Mouse (Mus musculus) MEL (cell line): ENCODE results near the gene Rccd1. TPM values are rescaled to one million over a fixed set of nuclear protein-coding genes. Genes with fewer than 3 reads are reported as not detected.

Experiments
- DNase-seq: peaks from one replicate; pipeline ENCODE4 v3.0.0; 2011; ENCODE audit warnings: low read depth, low spot score
- H3K27ac ChIP-seq: 2 replicates; pipeline ENCODE4 v1.5.1; 2012; ENCODE audit warnings: low read depth, mild to moderate bottlenecking, control low read depth, low read length, moderate library complexity; ENCODE audit not compliant: control insufficient read depth
- H3K27me3 ChIP-seq, 2 experiments: fragments of 150-350 bp in 1 of 2; sonication (generic) in 1 of 2; 2 replicates each; pipeline ENCODE4 v1.6.1; 2012; ENCODE audit warnings: low read length in 2 of 2, mild to moderate bottlenecking in 2 of 2, improper control_type of control experiment in 1 of 2, moderate library complexity in 1 of 2; ENCODE audit not compliant: insufficient read depth in 2 of 2, control insufficient read depth in 1 of 2
- H3K36me3 ChIP-seq, 2 experiments: 2 replicates each; pipeline ENCODE4 v1.6.1; 2012 to 2014; ENCODE audit warnings: low read length in 2 of 2, improper control_type of control experiment in 1 of 2, inconsistent platforms in 1 of 2, mild to moderate bottlenecking in 1 of 2; ENCODE audit not compliant: insufficient read depth in 2 of 2, control insufficient read depth in 1 of 2
- H3K4me1 ChIP-seq, 2 experiments: fragments of 150-350 bp in 1 of 2; sonication (generic) in 1 of 2; 2 replicates each; pipeline ENCODE4 v1.6.1; 2012; ENCODE audit warnings: low read length in 2 of 2, improper control_type of control experiment in 1 of 2, mild to moderate bottlenecking in 1 of 2; ENCODE audit not compliant: insufficient read depth in 2 of 2, control insufficient read depth in 1 of 2
- H3K4me3 ChIP-seq, 2 experiments: fragments of 150-350 bp in 1 of 2; sonication (generic) in 1 of 2; 2 replicates each; pipeline ENCODE4 v1.5.1; 2012; ENCODE audit warnings: low read depth in 2 of 2, low read length in 2 of 2, mild to moderate bottlenecking in 2 of 2, moderate library complexity in 2 of 2, control low read depth in 1 of 2, improper control_type of control experiment in 1 of 2; ENCODE audit not compliant: control insufficient read depth in 1 of 2, insufficient read depth in 1 of 2
- H3K79me2 ChIP-seq: 2 replicates; pipeline ENCODE4 v1.6.1; 2012; ENCODE audit warnings: mild to moderate bottlenecking, low read length, moderate library complexity; ENCODE audit not compliant: control insufficient read depth, poor library complexity, insufficient read depth
- H3K9ac ChIP-seq: 2 replicates; pipeline ENCODE4 v1.6.1; 2012; ENCODE audit warnings: low read depth, mild to moderate bottlenecking, control low read depth, low read length, moderate library complexity; ENCODE audit not compliant: control insufficient read depth, poor library complexity, severe bottlenecking
- H3K9me3 ChIP-seq: fragments of 150-350 bp; sonication (generic); replicated peaks from 2 replicates; pipeline ENCODE4 v1.6.1; 2012; ENCODE audit warnings: mild to moderate bottlenecking, low read length, improper control_type of control experiment, moderate library complexity; ENCODE audit not compliant: insufficient read depth
- BHLHE40 ChIP-seq: IDR thresholded peaks from 2 replicates; pipeline ENCODE4 v1.6.1; 2012; ENCODE audit warnings: low read depth, mild to moderate bottlenecking, inconsistent platforms, low read length, improper control_type of control experiment, borderline replicate concordance
- CHD1 ChIP-seq: IDR thresholded peaks from 2 replicates; pipeline ENCODE4 v1.6.1; 2012; ENCODE audit warnings: low read depth, mild to moderate bottlenecking, inconsistent platforms, low read length, improper control_type of control experiment
- CHD2 ChIP-seq: IDR thresholded peaks from 2 replicates; pipeline ENCODE4 v1.6.1; 2011; ENCODE audit warnings: low read length, improper control_type of control experiment
- E2F4 ChIP-seq: IDR thresholded peaks from 2 replicates; pipeline ENCODE4 v1.6.1; 2011; ENCODE audit warnings: low read depth, low read length, improper control_type of control experiment, borderline replicate concordance
- ELF1 ChIP-seq: IDR thresholded peaks from 2 replicates; pipeline ENCODE4 v1.6.1; 2014; ENCODE audit warnings: low read depth, mild to moderate bottlenecking, inconsistent platforms, low read length, improper control_type of control experiment, moderate library complexity
- EP300 ChIP-seq, 2 experiments: IDR thresholded peaks; 2 replicates each; pipeline ENCODE4 v1.6.1; 2011; ENCODE audit warnings: improper control_type of control experiment in 2 of 2, low read length in 2 of 2, low read depth in 1 of 2, mild to moderate bottlenecking in 1 of 2
- ETS1 ChIP-seq: IDR thresholded peaks from 2 replicates; pipeline ENCODE4 v1.6.1; 2012; ENCODE audit warnings: low read depth, mild to moderate bottlenecking, inconsistent platforms, low read length, improper control_type of control experiment, moderate library complexity
- GABPA ChIP-seq: IDR thresholded peaks from 2 replicates; pipeline ENCODE4 v1.6.1; 2012; ENCODE audit warnings: low read depth, mild to moderate bottlenecking, inconsistent platforms, low read length, improper control_type of control experiment, moderate library complexity
- HCFC1 ChIP-seq: IDR thresholded peaks from 2 replicates; pipeline ENCODE4 v1.6.1; 2012; ENCODE audit warnings: low read depth, mild to moderate bottlenecking, inconsistent platforms, low read length, improper control_type of control experiment, moderate library complexity
- JUND ChIP-seq: IDR thresholded peaks from 2 replicates; pipeline ENCODE4 v1.6.1; 2011; ENCODE audit warnings: low read depth, mild to moderate bottlenecking, improper control_type of control experiment, low read length
- MAFK ChIP-seq: IDR thresholded peaks from 2 replicates; pipeline ENCODE4 v1.6.1; 2011; ENCODE audit warnings: low read depth, mild to moderate bottlenecking, low read length, improper control_type of control experiment, borderline replicate concordance
- MAX ChIP-seq: IDR thresholded peaks from 2 replicates; pipeline ENCODE4 v1.6.1; 2011; ENCODE audit warnings: low read length, improper control_type of control experiment
- MXI1 ChIP-seq: IDR thresholded peaks from 2 replicates; pipeline ENCODE4 v1.6.1; 2011; ENCODE audit warnings: mild to moderate bottlenecking, low read depth, low read length, improper control_type of control experiment
- MYB ChIP-seq: IDR thresholded peaks from 2 replicates; pipeline ENCODE4 v1.6.1; 2011; ENCODE audit warnings: mild to moderate bottlenecking, low read depth, low read length, improper control_type of control experiment
- MYC ChIP-seq: IDR thresholded peaks from 2 replicates; pipeline ENCODE4 v1.6.1; 2011; ENCODE audit warnings: low read depth, mild to moderate bottlenecking, low read length, improper control_type of control experiment, moderate library complexity
- NELFE ChIP-seq: IDR thresholded peaks from 2 replicates; pipeline ENCODE4 v1.6.1; 2011; ENCODE audit warnings: low read depth, low read length, improper control_type of control experiment
- NRF1 ChIP-seq: IDR thresholded peaks from 2 replicates; pipeline ENCODE4 v1.6.1; 2014; ENCODE audit warnings: low read depth, mild to moderate bottlenecking, inconsistent platforms, low read length, improper control_type of control experiment, moderate library complexity; ENCODE audit not compliant: poor library complexity, insufficient read depth, severe bottlenecking
- POLR2A ChIP-seq, 2 experiments: IDR thresholded peaks; 2 replicates each; pipeline ENCODE4 v1.6.1; 2011 to 2012; ENCODE audit warnings: low read length in 2 of 2, mild to moderate bottlenecking in 2 of 2, control low read depth in 1 of 2, improper control_type of control experiment in 1 of 2, low read depth in 1 of 2, moderate library complexity in 1 of 2; ENCODE audit not compliant: control insufficient read depth in 1 of 2, insufficient read depth in 1 of 2, poor library complexity in 1 of 2
- POLR2AphosphoS2 ChIP-seq: IDR thresholded peaks from 2 replicates; pipeline ENCODE4 v1.6.1; 2011; ENCODE audit warnings: low read length, improper control_type of control experiment
- POLR2AphosphoS5 ChIP-seq: IDR thresholded peaks from 2 replicates; pipeline ENCODE4 v1.6.1; 2012; ENCODE audit warnings: low read depth, borderline replicate concordance, mild to moderate bottlenecking, inconsistent platforms, low read length, moderate library complexity, mixed read lengths
- RAD21 ChIP-seq: IDR thresholded peaks from 2 replicates; pipeline ENCODE4 v1.6.1; 2011; ENCODE audit warnings: mild to moderate bottlenecking, low read depth, low read length, improper control_type of control experiment
- SIN3A ChIP-seq: IDR thresholded peaks from 2 replicates; pipeline ENCODE4 v1.6.1; 2012; ENCODE audit warnings: low read length, improper control_type of control experiment, inconsistent platforms
- TAL1 ChIP-seq: IDR thresholded peaks from 2 replicates; pipeline ENCODE4 v1.6.1; 2012; ENCODE audit warnings: mild to moderate bottlenecking, inconsistent platforms, low read length, moderate library complexity, mixed read lengths
- TBP ChIP-seq: IDR thresholded peaks from 2 replicates; pipeline ENCODE4 v1.8.0; 2011; ENCODE audit warnings: low read depth, low read length, improper control_type of control experiment
- TCF12 ChIP-seq: IDR thresholded peaks from 2 replicates; pipeline ENCODE4 v1.6.1; 2014; ENCODE audit warnings: low read depth, mild to moderate bottlenecking, inconsistent platforms, low read length, improper control_type of control experiment, moderate library complexity
- USF1 ChIP-seq: IDR thresholded peaks from 2 replicates; pipeline ENCODE4 v1.6.1; 2014; ENCODE audit warnings: low read depth, mild to moderate bottlenecking, inconsistent platforms, low read length, improper control_type of control experiment, moderate library complexity
- ZC3H11A ChIP-seq: IDR thresholded peaks from 2 replicates; pipeline ENCODE4 v1.6.1; 2012; ENCODE audit warnings: low read depth, mild to moderate bottlenecking, inconsistent platforms, low read length, improper control_type of control experiment
- ZMIZ1 ChIP-seq: IDR thresholded peaks from 2 replicates; pipeline ENCODE4 v1.6.1; 2012; ENCODE audit warnings: low read depth, mild to moderate bottlenecking, inconsistent platforms, low read length, improper control_type of control experiment, moderate library complexity
- ZNF384 ChIP-seq: IDR thresholded peaks from 2 replicates; pipeline ENCODE4 v1.6.1; 2012; ENCODE audit warnings: low read depth, mild to moderate bottlenecking, inconsistent platforms, low read length, improper control_type of control experiment
- polyA plus RNA-seq, 2 experiments: library from polyadenylated mRNA; stranded (reverse) in 1 of 2; unstranded in 1 of 2; fragments of >175 nt in 1 of 2; fragments of >200 nt in 1 of 2; gene quantifications; 2 replicates each; pipeline versions ENCODE4 v1.2.1 to v1.2.4; 2012; ENCODE audit warnings: low replicate concordance in 2 of 2, low read depth in 1 of 2; ENCODE audit not compliant: insufficient read length in 2 of 2, insufficient read depth in 1 of 2, missing spikeins in 1 of 2
- total RNA-seq: library from RNA; depleted of rRNA; stranded (reverse); fragments of 300-350 nt; gene quantifications from 2 replicates; pipeline ENCODE4 v1.2.3, GENCODE M21; 2012; rRNA removed

Gene Rccd1
- total RNA-seq = 13.8 and 20.2 TPM in 2 replicates
- polyA plus RNA-seq = 10 to 100 TPM in 1 of 2 experiments, not detected in 1; 16.8 TPM

GRCm38 (mm10) chr7:80324043-80324815, at the start of gene Rccd1:
Gene Rccd1 (minus strand): TSS chr7:80324454.
- H3K4me3 ChIP-seq = peak within 1 kb of the TSS; percentile 81 to 94
- no peaks in the 10 kb centered on the region for H3K27me3 ChIP-seq
- peaks cover 24% of the 10 kb centered on the region for H3K79me2 ChIP-seq
- TF ChIP-seq TBP (peak; percentile 91), NRF1 (peak; percentile 73), POLR2A (IDR thresholded peaks at IDR 0.05; ENCODE audit: control insufficient read depth in 1 of 2, insufficient read depth in 1 of 2, low read depth in 1 of 2, low read length in 2 of 2, poor library complexity in 1 of 2) (peak; percentile 87 to 96; a peak in 3 of 4 replicates), MYB (no peak), JUND (peak; percentile 39; the same call in 1 of the 2 replicates), TCF12 (peak; percentile 39; the same call in 1 of the 2 replicates), MYC (peak; percentile 89), ELF1 (peak; percentile 80), NELFE (peak; percentile 97), GABPA (no peak), CHD1 (no peak), MAX (peak; percentile 88), EP300 (IDR thresholded peaks at IDR 0.05; ENCODE audit: low read depth in 1 of 2, low read length in 2 of 2) (no peak), ZC3H11A (no peak), E2F4 (peak; percentile 82; the same call in 1 of the 2 replicates), HCFC1 (peak; percentile 84), POLR2AphosphoS2 (peak; percentile 96), ZMIZ1 (peak; percentile 88; the same call in 1 of the 2 replicates), MAFK (no peak), POLR2AphosphoS5 (peak; percentile 52; the same call in 1 of the 2 replicates), MXI1 (peak; percentile 94), TAL1 (no peak), SIN3A (peak; percentile 97), ZNF384 (peak; percentile 86), ETS1 (peak; percentile 62), BHLHE40 (no peak), USF1 (peak; percentile 35; the same call in 1 of the 2 replicates), RAD21 (no peak), CHD2 (peak; percentile 72)
- DNase-seq = peak; percentile 98
- peak within 1 kb of the TSS; percentile 97 for H3K9ac ChIP-seq
- peak within 1 kb of the TSS; percentile 97 for H3K27ac ChIP-seq
- peaks cover 0 to 7% of the 10 kb centered on the region in 2 experiments; a peak in 2 of 4 replicates for H3K4me1 ChIP-seq
- H3K36me3 ChIP-seq = peaks cover 2 to 4% of the 10 kb centered on the region in 2 experiments
- H3K9me3 ChIP-seq = no peaks in the 10 kb centered on the region
